Comparison of ENCODE assay signal across 8 mouse cellular contexts in the genomic region with DNA sequence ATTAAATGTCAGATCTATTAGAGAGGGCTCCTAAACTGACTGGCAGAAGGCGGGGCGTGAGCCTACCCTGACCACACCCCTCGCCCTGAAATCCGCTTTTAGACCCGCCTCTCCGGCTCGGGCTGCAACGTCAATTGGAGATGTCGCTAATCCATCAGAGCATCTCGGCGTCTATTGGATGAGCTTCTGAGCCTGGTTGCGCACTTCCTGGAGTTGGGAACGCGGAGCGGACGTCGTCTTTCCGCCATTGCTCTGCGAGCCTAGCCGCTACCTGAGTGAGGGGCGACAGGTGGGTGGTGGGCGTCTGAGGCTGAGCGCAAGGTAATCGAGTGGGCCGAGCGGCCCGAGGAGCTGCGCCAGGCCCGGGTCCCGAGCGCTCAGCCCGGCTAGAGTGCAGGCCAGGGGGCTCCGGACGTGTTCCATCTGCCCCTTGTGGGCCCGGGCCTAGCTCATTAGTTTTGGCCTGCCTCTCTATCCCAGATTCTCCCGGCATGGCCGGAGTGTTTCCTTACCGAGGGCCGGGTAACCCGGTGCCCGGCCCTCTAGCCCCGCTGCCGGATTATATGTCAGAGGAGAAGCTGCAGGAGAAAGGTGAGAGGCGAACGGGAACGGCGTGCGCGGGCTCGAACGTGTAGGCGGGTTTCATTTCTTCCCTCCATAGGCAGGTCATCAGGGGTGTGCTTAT. TPM values are rescaled to one million over a fixed set of nuclear protein-coding genes. Genes with fewer than 3 reads are reported as not detected.
DNase-seq lines count a peak whose midpoint lies in the region; ATAC-seq lines count a peak whose summit lies in the region.

A gene (plus strand): TSS at position 216 of the 685 bp plus-strand sequence.

- DNase-seq in MN1 (ENCODE audit: low spot score), result peak; percentile 97
- DNase-seq in cerebellum, adult 9-10 months, result peak; percentile 99
- peak; percentile 98 to 99 for DNase-seq in frontal cortex, adult 2 months (ENCODE audit: extremely low spot score in 1 of 2, low spot score in 1 of 2)
- DNase-seq in hindbrain, embryonic 11.5 days (ENCODE audit: low spot score), result peak; percentile 98
- peak; percentile 98 to 99 for DNase-seq in layer of hippocampus, postnatal 10 days (ENCODE audit: low spot score in 2 of 2)
- peak; percentile 98 for DNase-seq in lung, postnatal 10 days
- peak; percentile 95 for DNase-seq in ovary, postnatal 36 days (ENCODE audit: low spot score)
- peak; percentile 98 for DNase-seq in thymus, postnatal 25 days

- H3K9ac ChIP-seq in hindbrain, embryonic 11.5 days (ENCODE audit: low read depth, low read length), result peak within 1 kb of the TSS; percentile 91

- no peaks in the 10 kb centered on the region for H3K27me3 ChIP-seq in hindbrain, embryonic 11.5 days (ENCODE audit: control insufficient read depth, insufficient read depth, low read length)

- ATAC-seq in hindbrain, embryonic 11.5 days (ENCODE audit: low FRiP score), result peak; percentile 100

- peak within 1 kb of the TSS; percentile 92 for H3K4me2 ChIP-seq in hindbrain, embryonic 11.5 days (replicated peaks; ENCODE audit: low read depth, low read length)

- H3K36me3 ChIP-seq in hindbrain, embryonic 11.5 days (ENCODE audit: control insufficient read depth, insufficient read depth, low read length), result peaks cover 14% of the 10 kb centered on the region

- under 1% methylated on average over 52 of the region's 52 CpGs for WGBS in hindbrain, embryonic 11.5 days

- H3K4me1 ChIP-seq in hindbrain, embryonic 11.5 days (replicated peaks; ENCODE audit: control insufficient read depth, insufficient read depth, low read length), result peaks cover 6% of the 10 kb centered on the region

- H3K9me3 ChIP-seq in hindbrain, embryonic 11.5 days (ENCODE audit: control insufficient read depth, low read length), result no peaks in the 10 kb centered on the region

- H3K27ac ChIP-seq in hindbrain, embryonic 11.5 days (ENCODE audit: low read depth, low read length), result peak within 1 kb of the TSS; percentile 56; the same call in 1 of the 2 replicates

- H3K4me3 ChIP-seq in hindbrain, embryonic 11.5 days (ENCODE audit: low read depth, low read length), result peak within 1 kb of the TSS; percentile 94

RNA-seq across cellular contexts. Expression of the gene that starts here (rescaled TPM):
- 86.2 and 95.8 TPM in 2 replicates for polyA plus RNA-seq in frontal cortex, adult 2 months (2012; rRNA removed)
- 86.6 and 89.6 TPM in 2 replicates for polyA plus RNA-seq in hindbrain, embryonic 11.5 days (2014; fragmentation: Nextera tagmentation; extraction: Ambion mirVana)
- total RNA-seq in layer of hippocampus, postnatal 10 days (2021), result 100 to 1,000 TPM; 113 to 123 TPM

Comparison
In these comparisons a context has a peak if more than half of its experiments do, and no peak if none do; other contexts are left out.
1. Peak in every context shown above with its lines: DNase-seq, ATAC-seq, H3K4me3 ChIP-seq and H3K27ac ChIP-seq.